Mouse (Mus musculus): ENCODE results near the gene Lrrc74a. TPM values are rescaled to one million over a fixed set of nuclear protein-coding genes. Genes with fewer than 3 reads are reported as not detected.

The Lrrc74a gene
- polyA plus RNA-seq, 1 experiment: not detected

DNA sequence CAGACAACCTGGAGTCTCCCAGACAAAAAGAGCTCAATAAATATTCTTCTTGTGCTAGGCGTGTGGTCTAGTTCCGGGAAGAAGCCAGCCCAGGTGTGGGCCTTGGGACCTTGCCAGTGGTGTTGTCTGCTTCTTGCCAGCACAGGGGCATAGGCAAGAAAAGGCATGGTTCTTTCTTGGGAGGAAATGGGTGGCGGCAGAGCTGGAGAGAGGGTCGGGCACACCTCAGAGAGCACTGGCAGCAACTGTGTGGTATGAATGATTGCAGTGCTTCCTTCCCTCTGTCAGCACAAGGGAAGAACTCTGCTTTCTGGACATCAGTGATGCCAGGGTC, 73.6 kb downstream of the Lrrc74a start:
- TF ChIP-seq CTCF (IDR thresholded peaks at IDR 0.05; ENCODE audit: control insufficient read depth, insufficient read depth, insufficient read length): no peak
- no peak for TF ChIP-seq CEBPB (IDR thresholded peaks at IDR 0.05; ENCODE audit: low read depth)
- no peak for TF ChIP-seq USF1 (IDR thresholded peaks at IDR 0.05; ENCODE audit: low read depth)
- no peak for TF ChIP-seq FOSL1 (IDR thresholded peaks at IDR 0.05; ENCODE audit: insufficient read depth, low read length, poor library complexity, severe bottlenecking)
- TF ChIP-seq MYOD1 (IDR thresholded peaks at IDR 0.05; ENCODE audit: control insufficient read depth, insufficient read length, low read depth): no peak
- TF ChIP-seq MYOG (IDR thresholded peaks at IDR 0.05; ENCODE audit: control insufficient read depth, extremely low read depth, insufficient read length): no peak
- TF ChIP-seq MAX (IDR thresholded peaks at IDR 0.05): no peak
- no peaks in the 10 kb centered on the region for H3K27me3 ChIP-seq (ENCODE audit: control insufficient read depth, insufficient read depth, insufficient read length)
- H3ac ChIP-seq (ENCODE audit: control insufficient read depth, insufficient read length, low read depth): no peak overlapping the region
- no peaks in the 10 kb centered on the region for H3K79me2 ChIP-seq (ENCODE audit: control insufficient read depth, insufficient read depth)
- no peaks in the 10 kb centered on the region for H3K79me3 ChIP-seq (ENCODE audit: low read depth)
- H3K36me3 ChIP-seq (ENCODE audit: control insufficient read depth, insufficient read depth): no peaks in the 10 kb centered on the region
- no peak overlapping the region for H3K4me3 ChIP-seq (ENCODE audit: insufficient read depth, poor library complexity, severe bottlenecking)

DNA sequence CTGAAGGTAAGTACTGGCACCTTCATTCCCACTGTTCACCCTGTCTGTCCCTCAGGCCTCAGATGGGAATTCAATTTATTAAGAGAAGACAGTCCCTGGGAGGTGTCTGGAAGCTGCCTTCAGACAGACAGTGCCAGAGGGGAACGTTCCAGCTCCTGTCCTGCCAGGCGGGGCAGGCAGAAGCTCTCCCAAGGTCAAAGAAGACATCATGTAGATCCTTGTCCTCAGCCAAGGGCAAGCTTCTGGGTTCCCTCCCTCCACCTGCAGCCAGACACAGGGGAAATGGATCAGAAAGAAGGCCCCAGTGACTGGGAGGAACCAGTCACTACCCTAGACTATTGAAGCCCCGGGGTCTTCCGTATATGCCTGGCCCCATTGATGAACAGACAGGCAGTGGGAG, 74.7 kb downstream of the Lrrc74a start:
- Histone ChIP-seq H3K4me3 (ENCODE audit: insufficient read depth, poor library complexity, severe bottlenecking) (no peak overlapping the region), H3K79me2 (ENCODE audit: control insufficient read depth, insufficient read depth) (no peaks in the 10 kb centered on the region), H3ac (ENCODE audit: control insufficient read depth, insufficient read length, low read depth) (no peak overlapping the region), H3K79me3 (ENCODE audit: low read depth) (no peaks in the 10 kb centered on the region), H3K36me3 (ENCODE audit: control insufficient read depth, insufficient read depth) (no peaks in the 10 kb centered on the region), H3K27me3 (ENCODE audit: control insufficient read depth, insufficient read depth, insufficient read length) (no peaks in the 10 kb centered on the region)
- no peak for TF ChIP-seq MAX (IDR thresholded peaks at IDR 0.05)
- no peak for TF ChIP-seq CEBPB (IDR thresholded peaks at IDR 0.05; ENCODE audit: low read depth)
- no peak for TF ChIP-seq USF1 (IDR thresholded peaks at IDR 0.05; ENCODE audit: low read depth)
- TF ChIP-seq CTCF (IDR thresholded peaks at IDR 0.05; ENCODE audit: control insufficient read depth, insufficient read depth, insufficient read length): no peak
- no peak for TF ChIP-seq MYOD1 (IDR thresholded peaks at IDR 0.05; ENCODE audit: control insufficient read depth, insufficient read length, low read depth)
- TF ChIP-seq MYOG (IDR thresholded peaks at IDR 0.05; ENCODE audit: control insufficient read depth, extremely low read depth, insufficient read length): no peak
- TF ChIP-seq FOSL1 (IDR thresholded peaks at IDR 0.05; ENCODE audit: insufficient read depth, low read length, poor library complexity, severe bottlenecking): no peak

GRCm38 (mm10) chr12:86810040-86810439, 75.9 kb downstream of the Lrrc74a start:
- Histone ChIP-seq H3K36me3 (ENCODE audit: control insufficient read depth, insufficient read depth) (no peaks in the 10 kb centered on the region), H3K27me3 (ENCODE audit: control insufficient read depth, insufficient read depth, insufficient read length) (no peaks in the 10 kb centered on the region), H3ac (ENCODE audit: control insufficient read depth, insufficient read length, low read depth) (no peak overlapping the region), H3K79me2 (ENCODE audit: control insufficient read depth, insufficient read depth) (no peaks in the 10 kb centered on the region), H3K4me3 (ENCODE audit: insufficient read depth, poor library complexity, severe bottlenecking) (no peak overlapping the region), H3K79me3 (ENCODE audit: low read depth) (no peaks in the 10 kb centered on the region)
- TF ChIP-seq USF1 (IDR thresholded peaks at IDR 0.05; ENCODE audit: low read depth): no peak
- no peak for TF ChIP-seq FOSL1 (IDR thresholded peaks at IDR 0.05; ENCODE audit: insufficient read depth, low read length, poor library complexity, severe bottlenecking)
- no peak for TF ChIP-seq CEBPB (IDR thresholded peaks at IDR 0.05; ENCODE audit: low read depth)
- TF ChIP-seq MYOD1 (IDR thresholded peaks at IDR 0.05; ENCODE audit: control insufficient read depth, insufficient read length, low read depth): no peak
- TF ChIP-seq CTCF (IDR thresholded peaks at IDR 0.05; ENCODE audit: control insufficient read depth, insufficient read depth, insufficient read length): no peak
- no peak for TF ChIP-seq MYOG (IDR thresholded peaks at IDR 0.05; ENCODE audit: control insufficient read depth, extremely low read depth, insufficient read length)
- no peak for TF ChIP-seq MAX (IDR thresholded peaks at IDR 0.05)

DNA sequence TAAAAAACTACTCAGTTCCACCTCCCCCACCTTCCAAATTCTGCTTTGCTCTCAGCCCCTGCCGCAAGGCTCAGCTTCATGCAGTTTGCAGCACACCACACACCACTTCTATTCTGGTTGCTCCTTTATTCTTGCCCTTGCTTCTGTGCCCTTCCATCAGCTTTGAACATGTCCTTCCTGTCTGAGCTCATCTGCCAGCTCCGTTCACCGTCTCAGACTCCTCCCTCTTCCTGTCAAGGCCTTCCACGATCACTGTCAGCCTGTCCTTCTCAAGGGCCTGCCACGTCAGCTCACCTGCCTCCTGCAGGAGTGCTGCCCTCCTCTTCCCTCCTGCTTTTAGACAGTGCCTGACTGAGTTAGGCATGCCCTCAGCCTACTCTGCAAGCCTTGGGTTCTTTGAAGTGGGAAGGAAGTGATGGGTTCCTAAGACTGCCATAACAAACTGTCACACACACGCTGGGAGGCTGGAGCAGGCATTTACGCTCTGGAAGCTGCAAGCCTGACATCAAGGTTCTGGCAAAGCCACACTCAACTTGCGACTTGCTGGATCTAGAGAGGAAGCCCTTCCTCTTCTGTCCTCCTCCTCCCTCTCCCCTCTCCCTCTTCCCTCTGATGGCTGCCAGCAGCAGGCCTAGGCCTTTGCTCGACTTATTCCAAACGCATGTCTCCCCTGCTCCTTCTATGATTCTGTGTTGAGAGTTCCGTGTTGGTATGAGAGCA, 76.7 kb downstream of the Lrrc74a start:
- Histone ChIP-seq H3K79me2 (ENCODE audit: control insufficient read depth, insufficient read depth) (no peaks in the 10 kb centered on the region), H3K79me3 (ENCODE audit: low read depth) (no peaks in the 10 kb centered on the region), H3K27me3 (ENCODE audit: control insufficient read depth, insufficient read depth, insufficient read length) (no peaks in the 10 kb centered on the region), H3K36me3 (ENCODE audit: control insufficient read depth, insufficient read depth) (no peaks in the 10 kb centered on the region), H3ac (ENCODE audit: control insufficient read depth, insufficient read length, low read depth) (no peak overlapping the region), H3K4me3 (ENCODE audit: insufficient read depth, poor library complexity, severe bottlenecking) (no peak overlapping the region)
- TF ChIP-seq FOSL1 (IDR thresholded peaks at IDR 0.05; ENCODE audit: insufficient read depth, low read length, poor library complexity, severe bottlenecking): no peak
- no peak for TF ChIP-seq USF1 (IDR thresholded peaks at IDR 0.05; ENCODE audit: low read depth)
- TF ChIP-seq CEBPB (IDR thresholded peaks at IDR 0.05; ENCODE audit: low read depth): no peak
- TF ChIP-seq MYOG (IDR thresholded peaks at IDR 0.05; ENCODE audit: control insufficient read depth, extremely low read depth, insufficient read length): no peak
- TF ChIP-seq MYOD1 (IDR thresholded peaks at IDR 0.05; ENCODE audit: control insufficient read depth, insufficient read length, low read depth): no peak
- no peak for TF ChIP-seq MAX (IDR thresholded peaks at IDR 0.05)
- TF ChIP-seq CTCF (IDR thresholded peaks at IDR 0.05; ENCODE audit: control insufficient read depth, insufficient read depth, insufficient read length): no peak

GRCm38 (mm10) chr12:86812782-86813181, 78.6 kb downstream of the Lrrc74a start:
- TF ChIP-seq MYOG (IDR thresholded peaks at IDR 0.05; ENCODE audit: control insufficient read depth, extremely low read depth, insufficient read length) (no peak), CTCF (IDR thresholded peaks at IDR 0.05; ENCODE audit: control insufficient read depth, insufficient read depth, insufficient read length) (no peak), MYOD1 (IDR thresholded peaks at IDR 0.05; ENCODE audit: control insufficient read depth, insufficient read length, low read depth) (no peak), FOSL1 (IDR thresholded peaks at IDR 0.05; ENCODE audit: insufficient read depth, low read length, poor library complexity, severe bottlenecking) (no peak), USF1 (IDR thresholded peaks at IDR 0.05; ENCODE audit: low read depth) (no peak), MAX (IDR thresholded peaks at IDR 0.05) (no peak), CEBPB (IDR thresholded peaks at IDR 0.05; ENCODE audit: low read depth) (no peak)
- Histone ChIP-seq H3ac (ENCODE audit: control insufficient read depth, insufficient read length, low read depth) (no peak overlapping the region), H3K27me3 (ENCODE audit: control insufficient read depth, insufficient read depth, insufficient read length) (no peaks in the 10 kb centered on the region), H3K79me3 (ENCODE audit: low read depth) (no peaks in the 10 kb centered on the region), H3K4me3 (ENCODE audit: insufficient read depth, poor library complexity, severe bottlenecking) (no peak overlapping the region), H3K79me2 (ENCODE audit: control insufficient read depth, insufficient read depth) (no peaks in the 10 kb centered on the region), H3K36me3 (ENCODE audit: control insufficient read depth, insufficient read depth) (no peaks in the 10 kb centered on the region)

Other genes with a start within 250 kb of the Lrrc74a start
- 0.44 TPM for gene Vash1, start 55.7 kb upstream of the Lrrc74a start, polyA plus RNA-seq (2012; fragmentation: generic; extraction: Trizol)
- gene Angel1, start 7.9 kb upstream of the Lrrc74a start, polyA plus RNA-seq (2012; fragmentation: generic; extraction: Trizol): 0.92 TPM
- gene Irf2bpl, start 150.4 kb downstream of the Lrrc74a start, polyA plus RNA-seq (2012; fragmentation: generic; extraction: Trizol): 49.7 TPM
- 12.0 TPM for gene Cipc, start 212.7 kb downstream of the Lrrc74a start, polyA plus RNA-seq (2012; fragmentation: generic; extraction: Trizol)